Mouse (Mus musculus) limb, embryonic 12.5 days (tissue): ENCODE data around the gene Rint1. TPM values are rescaled to one million over a fixed set of nuclear protein-coding genes. Genes with fewer than 3 reads are reported as not detected.

Experiments used
- ATAC-seq: fragments of 200-750 bp; cut with Nextera tagmentation; 2 replicates; pipeline ENCODE4 v1.8.0; 2017; ENCODE audit warnings: low read depth, moderate TSS enrichment; ENCODE audit not compliant: insufficient number of reproducible peaks, insufficient read depth, low FRiP score, low TSS enrichment
- H3K27ac ChIP-seq: fragments of 300-500 bp; sonication (generic); 2 replicates; pipeline ENCODE4 v1.5.1; 2016; ENCODE audit warnings: mild to moderate bottlenecking, moderate library complexity
- H3K27me3 ChIP-seq: fragments of 300-500 bp; sonication (generic); 2 replicates; pipeline ENCODE4 v1.6.1; 2016; ENCODE audit warnings: mild to moderate bottlenecking, moderate library complexity
- H3K36me3 ChIP-seq: fragments of 300-500 bp; sonication (generic); 2 replicates; pipeline ENCODE4 v1.6.1; 2016; ENCODE audit warnings: mild to moderate bottlenecking, moderate library complexity
- H3K4me1 ChIP-seq: fragments of 300-500 bp; sonication (generic); replicated peaks from 2 replicates; pipeline ENCODE4 v1.6.1; 2016
- H3K4me2 ChIP-seq: fragments of 300-500 bp; sonication (generic); 2 replicates; pipeline ENCODE4 v1.6.1; 2016; ENCODE audit warnings: mild to moderate bottlenecking, moderate library complexity
- H3K4me3 ChIP-seq: fragments of 300-500 bp; sonication (generic); replicated peaks from 2 replicates; pipeline ENCODE4 v1.5.1; 2016; ENCODE audit warnings: mild to moderate bottlenecking
- H3K9ac ChIP-seq: fragments of 300-500 bp; sonication (generic); replicated peaks from 2 replicates; pipeline ENCODE4 v1.6.1; 2016; ENCODE audit warnings: mild to moderate bottlenecking, moderate library complexity
- H3K9me3 ChIP-seq: fragments of 300-500 bp; sonication (generic); 2 replicates; pipeline ENCODE4 v1.6.1; 2016; ENCODE audit warnings: mild to moderate bottlenecking, moderate library complexity
- WGBS: fragments of 180-500 bp; shearing (Covaris S2); methylation state at CpG from one replicate; pipeline ENCODE4 v1.1.7; 2016; 5-methylcytosine and 5-hydroxymethylcytosine counted together
- polyA plus RNA-seq: library from polyadenylated mRNA; unstranded; fragments of >200 nt; fragmentation: Nextera tagmentation; extraction: Ambion mirVana; gene quantifications from 2 replicates; pipeline ENCODE4 v1.2.1, GENCODE M21; 2016

Gene Rint1
- polyA plus RNA-seq, 1 experiment from 2014 or later, result 49.2 TPM

DNA sequence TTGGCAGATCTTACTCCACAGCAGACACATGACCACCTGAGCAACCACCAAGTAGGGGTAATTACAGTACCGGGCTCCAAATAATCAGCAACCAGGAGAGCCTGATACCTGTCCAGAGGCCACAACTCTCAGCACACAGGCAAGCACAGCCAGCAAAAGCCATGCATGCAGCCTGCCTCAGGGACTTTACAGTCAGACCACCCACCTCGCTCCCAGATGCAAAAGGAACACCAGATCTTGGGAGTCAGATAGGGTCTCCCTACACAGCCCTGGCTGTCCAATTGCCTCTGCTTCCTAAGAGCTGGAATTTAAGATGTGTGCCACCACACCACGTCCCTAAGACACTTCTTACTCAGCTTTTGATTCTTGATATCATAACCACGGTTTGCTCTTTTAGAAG lies 6.3 kb upstream of the Rint1 start:
- Histone ChIP-seq H3K36me3 (peaks cover 14% of the 10 kb centered on the region), H3K9me3 (peaks cover 3% of the 10 kb centered on the region; the same call in 1 of the 2 replicates), H3K4me1 (peaks cover 20% of the 10 kb centered on the region), H3K4me3 (no peak overlapping the region), H3K27ac (no peak overlapping the region), H3K9ac (no peak overlapping the region; the same call in 1 of the 2 replicates), H3K27me3 (no peaks in the 10 kb centered on the region), H3K4me2 (no peak overlapping the region; the same call in 1 of the 2 replicates)
- ATAC-seq, result no peak
- WGBS, result 41% methylated on average over 4 of the region's 4 CpGs

DNA sequence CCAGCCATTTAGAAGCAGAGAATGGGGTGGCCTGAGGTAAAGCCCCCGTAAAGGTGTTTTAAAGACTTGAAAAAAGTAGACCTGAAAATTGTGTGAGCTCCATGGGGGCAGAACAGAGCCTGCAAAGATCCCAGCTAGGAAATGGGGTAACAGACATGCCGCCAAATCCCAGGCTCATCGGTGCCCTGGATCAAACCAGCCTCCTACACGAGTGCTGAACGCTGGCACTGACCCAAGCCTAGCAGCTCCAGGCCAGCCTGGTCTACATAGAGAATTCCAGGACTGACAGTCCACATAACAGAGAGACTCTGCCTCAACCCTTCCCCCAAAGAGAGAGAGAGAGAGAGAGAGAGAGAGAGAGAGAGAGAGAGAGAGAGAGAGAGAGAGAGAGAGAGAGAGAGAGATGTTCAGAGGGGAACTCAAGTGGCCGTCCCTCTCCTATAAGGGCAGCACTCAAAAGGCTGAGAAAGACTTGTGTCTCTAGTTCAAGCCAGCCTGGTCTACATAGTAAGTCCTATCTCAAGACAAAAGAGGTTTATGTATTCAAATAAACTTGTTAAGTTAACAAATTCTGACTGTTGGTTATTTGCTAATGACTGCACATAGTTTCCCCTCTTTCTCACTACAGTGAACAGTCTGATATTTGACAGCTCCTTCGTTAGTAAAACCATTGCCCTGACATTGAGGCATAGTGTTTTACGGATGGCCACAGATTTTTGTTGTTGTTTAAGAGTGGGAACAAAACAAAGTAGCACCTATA lies 5.3 kb upstream of the Rint1 start:
- WGBS, result 38% methylated on average over 8 of the region's 8 CpGs
- Histone ChIP-seq H3K9ac (peak overlapping the region; percentile 85), H3K4me2 (peak overlapping the region; percentile 70), H3K4me3 (peak overlapping the region; percentile 89), H3K36me3 (peaks cover 7% of the 10 kb centered on the region; the same call in 1 of the 2 replicates), H3K9me3 (peaks cover 3% of the 10 kb centered on the region; the same call in 1 of the 2 replicates), H3K4me1 (peaks cover 20% of the 10 kb centered on the region), H3K27ac (no peak overlapping the region), H3K27me3 (no peaks in the 10 kb centered on the region)
- no peak for ATAC-seq

DNA sequence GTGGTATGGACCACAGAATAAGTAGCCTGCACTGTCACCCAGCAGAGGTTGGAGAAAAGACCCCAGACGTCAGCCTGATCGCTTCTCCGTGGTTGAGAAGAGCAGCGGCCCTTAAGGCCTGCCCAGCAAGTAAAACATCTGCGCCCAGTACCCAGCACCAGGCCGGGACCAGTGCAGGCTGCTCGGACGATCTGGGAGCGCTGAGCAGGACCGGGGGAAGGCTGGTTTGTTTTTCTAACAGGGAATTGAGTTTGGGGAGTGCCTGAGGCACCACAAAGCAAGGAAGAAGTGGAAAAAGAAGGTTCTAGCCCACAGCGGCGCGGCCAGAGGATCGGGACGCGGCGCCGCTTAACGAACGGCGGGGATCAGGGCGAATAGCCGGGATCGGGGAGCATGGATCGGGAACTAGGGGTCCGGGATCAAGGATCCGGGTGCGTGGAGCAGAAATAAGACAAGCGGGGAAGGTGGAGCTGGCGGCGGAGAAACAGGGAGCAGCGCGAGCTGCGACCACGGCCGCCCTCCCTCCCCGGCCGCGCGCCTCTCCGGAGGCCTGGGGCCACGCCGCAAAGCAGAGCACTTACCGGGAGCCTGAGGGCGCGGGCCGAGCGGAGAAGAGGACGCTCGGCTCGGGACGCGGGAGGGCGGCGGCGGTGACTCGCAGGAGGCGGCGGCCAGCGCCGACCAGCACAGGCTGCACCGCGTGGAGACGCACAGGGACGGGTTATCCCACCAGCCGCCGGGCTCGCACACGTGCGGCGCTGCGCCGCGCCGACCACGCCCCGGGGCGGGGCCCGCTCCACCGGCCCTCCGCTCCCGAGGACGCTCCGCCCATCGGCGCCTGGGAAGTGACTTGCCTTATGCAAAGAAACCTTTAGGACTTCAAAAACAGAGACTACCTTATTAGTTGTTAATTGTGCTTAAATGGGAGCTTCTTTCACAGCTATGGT lies 4.3 kb upstream of the Rint1 start, which contains the start of gene Pus7:
Pus7 (minus strand) TSS at position 781 of the 947 bp plus-strand sequence.
- H3K36me3 ChIP-seq, result no peaks in the 10 kb centered on the region; the same call in 1 of the 2 replicates
- H3K9ac ChIP-seq, result peak within 1 kb of the TSS; percentile 85
- under 1% methylated on average over 86 of the region's 86 CpGs for WGBS
- peak within 1 kb of the TSS; percentile 62; the same call in 1 of the 2 replicates for H3K27ac ChIP-seq
- peaks cover 22% of the 10 kb centered on the region for H3K4me1 ChIP-seq
- no peaks in the 10 kb centered on the region for H3K27me3 ChIP-seq
- peak within 1 kb of the TSS; percentile 89 for H3K4me3 ChIP-seq
- H3K9me3 ChIP-seq, result peaks cover 3% of the 10 kb centered on the region; the same call in 1 of the 2 replicates
- peak within 1 kb of the TSS; percentile 70 for H3K4me2 ChIP-seq
- peak; percentile 82 for ATAC-seq

DNA sequence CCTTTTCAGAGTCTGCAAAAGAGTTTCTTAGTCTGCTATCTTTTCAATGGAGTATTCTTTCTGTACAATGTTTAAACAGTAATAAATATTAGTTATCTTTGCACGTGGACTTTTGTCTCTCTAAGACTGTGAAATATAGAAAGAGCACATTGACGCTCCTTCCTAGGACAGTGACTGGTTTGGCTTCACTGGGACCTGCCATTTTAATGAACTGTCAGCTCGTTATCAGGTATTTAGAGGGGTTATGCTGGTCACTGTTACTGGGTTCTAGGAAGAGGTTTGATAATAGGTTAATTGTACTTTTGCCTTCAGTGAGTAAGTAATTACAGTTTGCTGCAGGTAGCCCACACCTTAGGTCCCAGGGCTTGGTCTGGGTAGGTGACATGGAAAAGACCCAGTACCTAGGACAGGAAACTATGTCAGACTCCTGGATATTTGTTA lies 899 bp downstream of the Rint1 start:
- Histone ChIP-seq H3K9me3 (peaks cover 3% of the 10 kb centered on the region; the same call in 1 of the 2 replicates), H3K27ac (no peak overlapping the region), H3K4me2 (peak overlapping the region; percentile 87), H3K4me3 (peak overlapping the region; percentile 88), H3K36me3 (peaks cover 27% of the 10 kb centered on the region), H3K27me3 (no peaks in the 10 kb centered on the region), H3K4me1 (peaks cover 7% of the 10 kb centered on the region; the same call in 1 of the 2 replicates), H3K9ac (peak overlapping the region; percentile 89)
- no peak for ATAC-seq
- 40% methylated on average over 3 of the region's 3 CpGs for WGBS

DNA sequence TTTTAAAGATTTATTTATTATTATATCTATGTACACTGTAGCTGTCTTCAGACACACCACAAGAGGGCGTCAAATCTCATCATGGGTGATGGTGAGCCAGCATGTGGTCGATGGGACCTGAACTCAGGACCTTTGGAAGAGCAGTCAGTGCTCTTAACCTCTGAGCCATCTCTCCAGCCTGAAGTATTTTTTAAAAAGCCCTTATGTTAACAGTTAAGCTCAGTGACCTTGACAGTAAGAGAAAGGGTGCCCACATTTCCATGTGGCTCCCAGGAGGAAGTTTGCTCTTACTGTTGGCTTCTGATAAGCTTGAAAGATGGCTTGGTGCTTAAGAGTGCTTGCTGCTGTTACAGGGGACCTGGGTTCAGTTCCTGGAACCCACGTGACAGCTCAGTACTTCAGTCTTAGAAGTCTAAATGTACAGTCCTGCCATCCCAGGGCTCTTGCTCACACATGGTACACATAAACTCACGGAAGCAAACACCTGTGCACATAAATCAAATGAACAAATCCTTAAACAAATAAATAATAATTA lies 1.6 kb downstream of the Rint1 start:
- ATAC-seq, result no peak
- Histone ChIP-seq H3K4me1 (peaks cover 7% of the 10 kb centered on the region; the same call in 1 of the 2 replicates), H3K9me3 (peaks cover 3% of the 10 kb centered on the region; the same call in 1 of the 2 replicates), H3K4me3 (no peak overlapping the region), H3K27me3 (no peaks in the 10 kb centered on the region), H3K9ac (no peak overlapping the region), H3K36me3 (peaks cover 31% of the 10 kb centered on the region), H3K4me2 (no peak overlapping the region), H3K27ac (no peak overlapping the region)
- 79% methylated on average over 4 of the region's 4 CpGs for WGBS

DNA sequence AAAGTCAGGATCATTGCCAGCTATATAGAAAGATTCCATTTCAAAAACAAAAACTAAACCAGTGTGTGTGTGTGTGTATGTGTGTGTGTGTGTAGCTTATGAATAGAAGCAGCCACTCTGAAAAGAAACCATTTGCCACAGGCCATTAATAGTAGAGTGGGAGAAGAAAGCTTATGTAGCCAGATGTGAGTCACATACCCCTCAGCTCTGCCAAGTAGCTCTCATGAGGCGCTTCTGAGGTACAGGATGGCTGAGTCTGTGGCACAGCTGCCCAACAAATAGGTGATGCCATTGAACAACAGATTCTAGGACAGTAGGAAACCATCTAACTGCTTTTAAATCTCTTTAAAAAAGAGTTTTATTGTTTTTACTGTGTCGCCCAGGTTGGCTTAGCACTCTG lies 5.2 kb downstream of the Rint1 start:
- no peaks in the 10 kb centered on the region for H3K27me3 ChIP-seq
- no peak overlapping the region for H3K27ac ChIP-seq
- peaks cover 7% of the 10 kb centered on the region; the same call in 1 of the 2 replicates for H3K4me1 ChIP-seq
- H3K9ac ChIP-seq, result no peak overlapping the region
- H3K36me3 ChIP-seq, result peaks cover 60% of the 10 kb centered on the region
- H3K9me3 ChIP-seq, result no peaks in the 10 kb centered on the region
- no peak for ATAC-seq
- 90% methylated on average over 2 of the region's 2 CpGs for WGBS
- H3K4me3 ChIP-seq, result no peak overlapping the region
- H3K4me2 ChIP-seq, result no peak overlapping the region

DNA sequence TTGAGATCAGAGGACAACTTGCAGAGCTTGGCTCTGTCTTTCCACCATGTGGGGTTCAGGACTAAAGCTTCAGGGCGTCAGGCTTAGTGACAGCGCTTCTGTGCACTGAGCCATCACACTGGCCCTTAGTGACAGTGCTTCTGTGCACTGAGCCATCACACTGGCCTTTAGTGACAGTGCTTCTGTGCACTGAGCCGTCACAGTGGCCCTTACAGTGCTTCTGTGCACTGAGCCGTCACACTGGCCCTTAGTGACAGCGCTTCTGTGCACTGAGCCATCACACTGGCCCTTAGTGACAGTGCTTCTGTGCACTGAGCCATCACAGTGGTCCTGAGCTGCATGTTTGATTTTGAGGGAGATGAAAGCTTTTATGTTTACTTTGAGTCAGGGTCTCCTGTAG lies 27.3 kb downstream of the Rint1 start:
- ATAC-seq, result no peak
- WGBS, result 91% methylated on average over 5 of the region's 5 CpGs
- H3K36me3 ChIP-seq, result peaks cover 92% of the 10 kb centered on the region

DNA sequence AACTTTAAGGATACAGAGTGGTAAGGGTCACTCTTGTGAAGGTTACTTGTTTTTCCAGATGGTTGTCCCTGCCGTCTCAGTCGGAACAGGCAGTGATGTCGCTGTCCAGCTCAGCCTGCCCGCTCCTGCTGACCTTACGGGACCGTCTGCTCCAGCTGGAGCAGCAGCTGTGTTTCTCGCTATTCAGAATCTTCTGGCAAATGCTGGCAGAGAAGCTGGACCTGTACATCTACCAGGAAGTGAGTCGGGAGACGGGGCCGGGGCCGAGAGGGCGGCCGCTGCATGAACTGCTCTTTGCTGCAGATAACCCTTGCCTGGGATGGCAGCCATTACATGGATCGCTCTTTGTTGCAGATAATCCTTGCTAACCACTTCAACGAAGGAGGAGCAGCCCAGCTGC lies 29.2 kb downstream of the Rint1 start:
- H3K36me3 ChIP-seq, result peaks cover 80% of the 10 kb centered on the region
- no peak overlapping the region for H3K4me3 ChIP-seq
- no peaks in the 10 kb centered on the region for H3K4me1 ChIP-seq
- peaks cover 12% of the 10 kb centered on the region for H3K9me3 ChIP-seq
- H3K9ac ChIP-seq, result no peak overlapping the region
- ATAC-seq, result no peak
- H3K27me3 ChIP-seq, result no peaks in the 10 kb centered on the region
- H3K4me2 ChIP-seq, result no peak overlapping the region
- H3K27ac ChIP-seq, result no peak overlapping the region
- WGBS, result 93% methylated on average over 15 of the region's 15 CpGs

More for the DNA sequence above, 27.3 kb downstream of the Rint1 start:
- H3K9ac ChIP-seq, result no peak overlapping the region
- no peaks in the 10 kb centered on the region for H3K27me3 ChIP-seq
- H3K9me3 ChIP-seq, result peaks cover 12% of the 10 kb centered on the region
- H3K4me1 ChIP-seq, result no peaks in the 10 kb centered on the region
- no peak overlapping the region for H3K4me2 ChIP-seq
- no peak overlapping the region for H3K27ac ChIP-seq
- no peak overlapping the region for H3K4me3 ChIP-seq

DNA sequence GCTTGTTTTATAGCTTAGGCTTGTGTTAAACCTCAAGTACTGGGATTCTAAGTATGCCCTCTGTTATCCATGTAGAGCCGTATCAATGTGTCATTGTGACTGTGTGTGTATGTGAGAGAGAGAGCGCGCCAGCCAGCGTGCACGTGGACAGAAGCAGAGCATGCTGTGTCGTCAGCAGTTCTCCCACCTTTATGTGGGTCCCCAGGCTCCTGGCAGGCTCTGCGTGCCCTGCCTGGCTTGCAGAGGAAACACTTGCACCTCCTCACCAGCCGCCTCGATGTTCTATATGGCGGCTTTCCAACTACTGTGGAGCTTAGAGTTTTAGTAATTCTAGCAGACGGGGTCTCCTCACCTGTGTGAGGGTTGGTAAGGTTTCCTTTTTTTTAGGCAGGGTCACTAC lies 34.8 kb downstream of the Rint1 start:
- WGBS, result 74% methylated on average over 11 of the region's 11 CpGs
- Histone ChIP-seq H3K4me3 (no peak overlapping the region), H3K4me2 (no peak overlapping the region), H3K36me3 (peaks cover 28% of the 10 kb centered on the region), H3K9me3 (no peaks in the 10 kb centered on the region), H3K9ac (no peak overlapping the region), H3K4me1 (no peaks in the 10 kb centered on the region), H3K27me3 (no peaks in the 10 kb centered on the region), H3K27ac (no peak overlapping the region)
- no peak for ATAC-seq

DNA sequence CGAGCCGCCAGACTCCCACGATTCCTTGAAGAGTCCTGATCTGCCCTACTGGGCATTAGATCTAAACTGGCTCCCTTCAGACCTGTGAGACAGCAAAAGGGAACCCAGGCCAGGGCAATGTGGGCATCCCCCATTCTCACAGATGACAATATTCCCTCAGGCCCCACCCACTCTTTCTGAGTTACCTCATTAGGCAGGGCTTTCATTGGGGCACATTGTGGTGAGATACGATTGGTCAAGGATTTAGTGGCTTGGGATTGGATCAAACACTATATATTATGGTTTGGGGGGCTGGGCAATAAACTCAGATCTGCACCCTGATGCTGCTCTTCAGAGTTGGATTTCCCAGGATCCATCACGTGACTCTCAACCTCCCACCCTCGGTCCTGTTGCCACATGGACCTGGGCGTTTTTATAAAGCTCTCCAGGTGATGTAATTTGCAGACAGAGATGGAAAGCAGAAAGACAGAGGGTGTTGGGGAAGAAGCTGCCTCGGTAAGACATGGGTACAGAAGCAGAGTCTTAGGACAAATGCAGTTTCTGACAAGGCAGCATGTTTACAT lies 36.7 kb downstream of the Rint1 start:
- no peak for ATAC-seq
- no peaks in the 10 kb centered on the region for H3K9me3 ChIP-seq

More for the DNA sequence above, 36.7 kb downstream of the Rint1 start:
- Histone ChIP-seq H3K9ac (no peak overlapping the region), H3K27ac (no peak overlapping the region), H3K4me2 (no peak overlapping the region), H3K4me3 (no peak overlapping the region), H3K4me1 (no peaks in the 10 kb centered on the region), H3K36me3 (peaks cover 12% of the 10 kb centered on the region), H3K27me3 (peaks cover 5% of the 10 kb centered on the region; the same call in 1 of the 2 replicates)
- 77% methylated on average over 8 of the region's 8 CpGs for WGBS
